Mouse (Mus musculus): ENCODE measurements around the gene Gm28729.
"Not testable (repeated sequence)": the region's sequence is repeated elsewhere in the genome, so short reads cannot be mapped to it uniquely, and the experiment has no call there.

Gene Gm28729

GRCm38 (mm10) chr9:96517429-96517828 lies 7.6 kb downstream of the Gm28729 start:
- DNase-seq, result no peak

GRCm38 (mm10) chr9:96516806-96517205 lies 8.3 kb downstream of the Gm28729 start:
- DNase-seq, result no peak

- peak; percentile 57 for DNase-seq
These were observed 9.3 kb downstream of the Gm28729 start for GRCm38 (mm10) chr9:96515737-96516136.

GRCm38 (mm10) chr9:96514278-96514677 lies 10.8 kb downstream of the Gm28729 start:
- no peak for DNase-seq

GRCm38 (mm10) chr9:96506011-96506498 lies 19.0 kb downstream of the Gm28729 start:
- no peak for DNase-seq

- no peak for DNase-seq
These were observed 19.9 kb downstream of the Gm28729 start for GRCm38 (mm10) chr9:96505156-96505555.

GRCm38 (mm10) chr9:96504116-96504895 lies 20.8 kb downstream of the Gm28729 start:
- no peak for DNase-seq

- no peak for DNase-seq
These were observed 22.0 kb downstream of the Gm28729 start for GRCm38 (mm10) chr9:96502856-96503610.

GRCm38 (mm10) chr9:96501217-96501616 lies 23.8 kb downstream of the Gm28729 start:
- no peak for DNase-seq

GRCm38 (mm10) chr9:96493212-96493611 lies 31.9 kb downstream of the Gm28729 start:
- DNase-seq, result no peak

- DNase-seq, result no peak
These were observed 33.3 kb downstream of the Gm28729 start for GRCm38 (mm10) chr9:96491810-96492209.

- not testable (repeated sequence) for DNase-seq
These were observed 37.2 kb downstream of the Gm28729 start for GRCm38 (mm10) chr9:96487869-96488268.

GRCm38 (mm10) chr9:96483648-96484047 lies 41.4 kb downstream of the Gm28729 start:
- DNase-seq, result no peak

GRCm38 (mm10) chr9:96483028-96483427 lies 42.0 kb downstream of the Gm28729 start:
- DNase-seq, result no peak

- peak; percentile 99 for DNase-seq
These were observed 46.8 kb downstream of the Gm28729 start, which contains the start of gene Rnf7 for GRCm38 (mm10) chr9:96478071-96478888. Gene Rnf7 (minus strand): TSS chr9:96478675.

GRCm38 (mm10) chr9:96472356-96472755 lies 52.7 kb downstream of the Gm28729 start:
- no peak for DNase-seq

- not testable (repeated sequence) for DNase-seq
These were observed 53.4 kb downstream of the Gm28729 start for GRCm38 (mm10) chr9:96471681-96472080.

- no peak for DNase-seq
These were observed 54.6 kb downstream of the Gm28729 start for GRCm38 (mm10) chr9:96470266-96470974.

- DNase-seq, result no peak
These were observed 55.4 kb downstream of the Gm28729 start for GRCm38 (mm10) chr9:96469556-96470265.

- peak; percentile 48 for DNase-seq
These were observed 61.4 kb downstream of the Gm28729 start for GRCm38 (mm10) chr9:96463708-96464107.

GRCm38 (mm10) chr9:96461607-96462006 lies 63.5 kb downstream of the Gm28729 start:
- DNase-seq, result no peak
